Comparison of ENCODE assay signal across 26 mouse cellular contexts in the genomic region with DNA sequence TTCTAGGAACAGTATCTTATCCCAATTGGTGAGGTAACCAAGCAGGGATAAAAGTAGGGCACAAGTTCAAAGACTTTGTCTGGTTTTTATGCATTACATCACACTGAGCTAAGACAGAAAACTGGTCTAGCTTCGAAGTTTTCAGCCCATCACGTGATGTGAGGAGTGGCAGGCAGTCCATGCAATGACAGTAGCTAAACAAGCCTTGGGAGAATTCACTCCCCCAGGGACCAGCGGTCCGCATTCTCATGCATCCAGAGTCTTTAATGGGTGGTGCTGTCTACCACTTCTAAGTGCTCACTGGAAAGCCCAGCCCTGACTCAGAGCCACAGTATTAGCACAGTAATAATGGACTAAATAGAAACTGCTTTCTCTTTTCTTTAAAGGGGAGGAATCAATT. TPM values are rescaled to one million over a fixed set of nuclear protein-coding genes. Genes with fewer than 3 reads are reported as not detected.
DNase-seq lines count a peak whose midpoint lies in the region; ATAC-seq and TF ChIP-seq lines count a peak whose summit lies in the region.
"Had no signal": no experiment of that assay in that cellular context is flagged by ENCODE, and none has a peak within 500 bp of the region (broad histone marks: within the 10 kb centered on the region; RNA-seq: fewer than 3 reads in every experiment).

No protein-coding gene starts in this region.

- H3K4me2 ChIP-seq in heart, embryonic 11.5 days: no peak overlapping the region
- H3K4me2 ChIP-seq in myocyte (ENCODE audit: low read depth): no peak overlapping the region
- H3K4me2 ChIP-seq in hindbrain, embryonic 16.5 days (ENCODE audit: low read length): no peak overlapping the region
- H3K4me2 ChIP-seq: liver, embryonic 15.5 days; lung, embryonic 15.5 days; midbrain, embryonic 12.5 days had no signal

- ATAC-seq in heart, embryonic 11.5 days (replicated peaks; ENCODE audit: insufficient number of reproducible peaks, low FRiP score, low TSS enrichment): no peak
- ATAC-seq in hindbrain, embryonic 16.5 days: no peak
- ATAC-seq: CD4-positive, CD25-positive, alpha-beta regulatory T cell, adult 4 months; forebrain, postnatal 0 days; hindbrain, postnatal 0 days; intestine, embryonic 16.5 days had no signal

- H3K9me3 ChIP-seq in heart, embryonic 11.5 days (replicated peaks; ENCODE audit: control insufficient read depth, low read length): no peaks in the 10 kb centered on the region
- H3K9me3 ChIP-seq in hindbrain, embryonic 16.5 days (ENCODE audit: control insufficient read depth, low read length): no peaks in the 10 kb centered on the region
- H3K9me3 ChIP-seq: embryonic facial prominence, embryonic 10.5 days; heart, embryonic 10.5 days; limb, embryonic 10.5 days; liver, embryonic 15.5 days; lung, embryonic 15.5 days; midbrain, embryonic 12.5 days had no signal

- no peak overlapping the region for H3ac ChIP-seq in myocyte (ENCODE audit: control insufficient read depth, insufficient read length)

- no peaks in the 10 kb centered on the region for H3K27me3 ChIP-seq in heart, embryonic 11.5 days (ENCODE audit: control insufficient read depth, insufficient read depth, low read length)
- no peaks in the 10 kb centered on the region for H3K27me3 ChIP-seq in myocyte (ENCODE audit: control insufficient read depth, insufficient read depth, insufficient read length)
- no peaks in the 10 kb centered on the region for H3K27me3 ChIP-seq in hindbrain, embryonic 16.5 days (replicated peaks; ENCODE audit: control insufficient read depth, insufficient read depth, low read length)
- H3K27me3 ChIP-seq: liver, embryonic 15.5 days; lung, embryonic 15.5 days; midbrain, embryonic 12.5 days had no signal

- intact Hi-C loops in gastrocnemius, adult 2 months (cut with DNase I): no loop called here
- intact Hi-C loops in left cerebral cortex, adult 2 months (cut with DNase I): no loop called here

- TF ChIP-seq POLR2A in myocyte (IDR thresholded peaks at IDR 0.05; ENCODE audit: insufficient read length, low read depth): no peak

- no peaks in the 10 kb centered on the region for H3K79me2 ChIP-seq in myocyte (ENCODE audit: control insufficient read depth, insufficient read depth)

- no peaks in the 10 kb centered on the region for H3K4me1 ChIP-seq in heart, embryonic 11.5 days (ENCODE audit: control insufficient read depth, insufficient read depth, low read length)
- no peaks in the 10 kb centered on the region for H3K4me1 ChIP-seq in hindbrain, embryonic 16.5 days (ENCODE audit: control insufficient read depth, insufficient read depth, low read depth, low read length)
- H3K4me1 ChIP-seq: embryonic facial prominence, embryonic 10.5 days; heart, embryonic 10.5 days; limb, embryonic 10.5 days; liver, embryonic 15.5 days; lung, embryonic 15.5 days; midbrain, embryonic 12.5 days had no signal

- peak; percentile 42 for DNase-seq in gastrocnemius, adult 2 months
- no peak for DNase-seq in gastrocnemius, postnatal 4 days (ENCODE audit: low spot score in 2 of 2)
- DNase-seq in heart, postnatal 4 days: peak; percentile 17
- peak; percentile 73 for DNase-seq in ES-CJ7 (ENCODE audit: low read depth, low spot score)
- no peak for DNase-seq in left cerebral cortex, adult 2 months (ENCODE audit: extremely low spot score in 1 of 2, low spot score in 2 of 2)
- DNase-seq: adrenal gland, postnatal 36 days; cerebellum, adult 9-11 months; forebrain, postnatal 0 days; kidney, adult 9 months; kidney, postnatal 14 days; liver; thymus, adult 2 months; thymus, postnatal 4 days had no signal

- no peak overlapping the region for H3K27ac ChIP-seq in gastrocnemius, adult 2 months
- H3K27ac ChIP-seq in heart, embryonic 11.5 days (ENCODE audit: low read depth, low read length): no peak overlapping the region
- no peak overlapping the region for H3K27ac ChIP-seq in left cerebral cortex, adult 2 months
- no peak overlapping the region for H3K27ac ChIP-seq in hindbrain, embryonic 16.5 days (ENCODE audit: low read depth, low read length)
- H3K27ac ChIP-seq: embryonic facial prominence, embryonic 10.5 days; heart, embryonic 10.5 days; hindbrain, postnatal 0 days; limb, embryonic 10.5 days; liver, embryonic 15.5 days; lung, embryonic 15.5 days; midbrain, embryonic 12.5 days; stomach, postnatal 0 days had no signal

- WGBS in heart, embryonic 11.5 days (ENCODE audit: insufficient replicate concordance): 50% methylated on average over 4 of the region's 4 CpGs
- 68% methylated on average over 4 of the region's 4 CpGs for WGBS in hindbrain, embryonic 16.5 days

- H3K4me3 ChIP-seq in gastrocnemius, adult 2 months: no peak overlapping the region
- no peak overlapping the region for H3K4me3 ChIP-seq in heart, embryonic 11.5 days (ENCODE audit: low read depth, low read length)
- no peak overlapping the region for H3K4me3 ChIP-seq in myocyte
- no peak overlapping the region for H3K4me3 ChIP-seq in left cerebral cortex, adult 2 months
- no peak overlapping the region for H3K4me3 ChIP-seq in hindbrain, embryonic 16.5 days (ENCODE audit: low read length)
- H3K4me3 ChIP-seq: embryonic facial prominence, embryonic 10.5 days; heart, embryonic 10.5 days; limb, embryonic 10.5 days; liver, embryonic 15.5 days; lung, embryonic 15.5 days; midbrain, embryonic 12.5 days had no signal

- no peaks in the 10 kb centered on the region for H3K36me3 ChIP-seq in heart, embryonic 11.5 days (ENCODE audit: control insufficient read depth, insufficient read depth, low read length)
- H3K36me3 ChIP-seq in myocyte (ENCODE audit: control insufficient read depth, insufficient read depth): no peaks in the 10 kb centered on the region
- no peaks in the 10 kb centered on the region for H3K36me3 ChIP-seq in hindbrain, embryonic 16.5 days (ENCODE audit: control insufficient read depth, insufficient read depth, low read length)
- H3K36me3 ChIP-seq: embryonic facial prominence, embryonic 10.5 days; heart, embryonic 10.5 days; limb, embryonic 10.5 days; liver, embryonic 15.5 days; lung, embryonic 15.5 days; midbrain, embryonic 12.5 days had no signal

- H3K9ac ChIP-seq in heart, embryonic 11.5 days (ENCODE audit: low read depth, low read length): no peak overlapping the region
- no peak overlapping the region for H3K9ac ChIP-seq in hindbrain, embryonic 16.5 days (ENCODE audit: low read depth, low read length)
- H3K9ac ChIP-seq: forebrain, postnatal 0 days; liver, embryonic 15.5 days; lung, embryonic 15.5 days; midbrain, embryonic 12.5 days had no signal

- TF ChIP-seq CTCF in gastrocnemius, adult 2 months (IDR thresholded peaks at IDR 0.05): no peak
- no peak for TF ChIP-seq CTCF in left cerebral cortex, adult 2 months (IDR thresholded peaks at IDR 0.05)

TF ChIP-seq in myocyte, 11 proteins besides CTCF, POLR2A, EP300 and RAD21:
- TF ChIP-seq E2F4 (IDR thresholded peaks at IDR 0.05; ENCODE audit: insufficient read depth) (no peak), USF1 (IDR thresholded peaks at IDR 0.05; ENCODE audit: low read depth) (peak; percentile 73)
TF ChIP-seq in myocyte: peak in this region for 1.

RNA-seq across cellular contexts. Expression of a gene that starts 13.8 kb away (rescaled TPM):
- total RNA-seq in gastrocnemius, adult 2 months (2021): 1 to 10 TPM; 4.3 to 7.2 TPM
- total RNA-seq in gastrocnemius, postnatal 4 days (2021): 10 to 100 TPM; 39.1 to 39.5 TPM
- 10 to 100 TPM; 34.7 to 37.2 TPM for total RNA-seq in heart, postnatal 4 days (2021)
- 58.4 and 59.4 TPM in 2 replicates for polyA plus RNA-seq in heart, embryonic 11.5 days (2014; fragmentation: Nextera tagmentation; extraction: Ambion mirVana)
- 13.6 TPM for polyA plus RNA-seq in myocyte (2012; fragmentation: generic; extraction: Trizol)
- total RNA-seq in left cerebral cortex, adult 2 months (2021): 10 to 100 TPM; 22.9 to 27.4 TPM
- polyA plus RNA-seq in hindbrain, embryonic 16.5 days (2015; fragmentation: Nextera tagmentation; extraction: Ambion mirVana): 114 and 118 TPM in 2 replicates

Comparison
In these comparisons a context has a peak if more than half of its experiments do, and no peak if none do; other contexts are left out.
1. DNase-seq: peak in gastrocnemius, adult 2 months (single experiment), heart, postnatal 4 days (single experiment) and ES-CJ7 (single experiment); none in gastrocnemius, postnatal 4 days (0 of 2) and left cerebral cortex, adult 2 months (0 of 2).